Mouse (Mus musculus) C2C12 (cell line): Measurements from ENCODE around the gene Btbd1. TPM values are rescaled to one million over a fixed set of nuclear protein-coding genes. Genes with fewer than 3 reads are reported as not detected.

Source experiments
- H3K27me3 ChIP-seq: one replicate; pipeline ENCODE4 v1.6.1; 2011; ENCODE audit not compliant: control insufficient read depth, insufficient read depth, insufficient read length
- H3K36me3 ChIP-seq: one replicate; pipeline ENCODE4 v1.6.1; 2011; ENCODE audit not compliant: control insufficient read depth, insufficient read depth
- H3K4me3 ChIP-seq: one replicate; pipeline ENCODE4 v1.5.1; 2011; ENCODE audit warnings: mild to moderate bottlenecking, control low read depth; ENCODE audit not compliant: poor library complexity, insufficient read depth, severe bottlenecking
- H3K79me2 ChIP-seq: one replicate; pipeline ENCODE4 v1.6.1; 2011; ENCODE audit not compliant: control insufficient read depth, insufficient read depth
- H3K79me3 ChIP-seq: one replicate; pipeline ENCODE4 v1.6.1; 2011; ENCODE audit warnings: low read depth, control low read depth
- H3ac ChIP-seq: one replicate; pipeline ENCODE3; 2011; ENCODE audit warnings: low read depth; ENCODE audit not compliant: control insufficient read depth, insufficient read length
- CEBPB ChIP-seq: IDR thresholded peaks from one replicate; pipeline ENCODE4 v1.6.1; 2011; ENCODE audit warnings: low read depth, mild to moderate bottlenecking, control low read depth, moderate library complexity
- CTCF ChIP-seq: IDR thresholded peaks from one replicate; pipeline ENCODE4 v1.5.1; 2011; ENCODE audit not compliant: control insufficient read depth, insufficient read depth, insufficient read length
- FOSL1 ChIP-seq: IDR thresholded peaks from one replicate; pipeline ENCODE4 v1.8.0; 2011; ENCODE audit warnings: mild to moderate bottlenecking, low read length; ENCODE audit not compliant: poor library complexity, insufficient read depth, severe bottlenecking
- MAX ChIP-seq: IDR thresholded peaks from one replicate; pipeline ENCODE4 v1.6.1; 2011; ENCODE audit warnings: mild to moderate bottlenecking, control low read depth
- MYOD1 ChIP-seq: IDR thresholded peaks from one replicate; pipeline ENCODE4 v1.6.1; 2011; ENCODE audit warnings: low read depth; ENCODE audit not compliant: control insufficient read depth, insufficient read length
- MYOG ChIP-seq: IDR thresholded peaks from one replicate; pipeline ENCODE4 v1.6.1; 2011; ENCODE audit not compliant: control insufficient read depth, insufficient read length; ENCODE audit errors: extremely low read depth
- USF1 ChIP-seq: IDR thresholded peaks from one replicate; pipeline ENCODE4 v1.6.1; 2011; ENCODE audit warnings: low read depth, mild to moderate bottlenecking, control low read depth, moderate library complexity
- polyA plus RNA-seq: library from polyadenylated mRNA; unstranded; fragments of >200 nt; fragmentation: generic; extraction: Trizol; gene quantifications from one replicate; pipeline ENCODE4 v1.2.1, GENCODE M21; 2012; ENCODE audit warnings: missing spikeins

The Btbd1 gene
- polyA plus RNA-seq, 1 experiment = 35.6 TPM

DNA sequence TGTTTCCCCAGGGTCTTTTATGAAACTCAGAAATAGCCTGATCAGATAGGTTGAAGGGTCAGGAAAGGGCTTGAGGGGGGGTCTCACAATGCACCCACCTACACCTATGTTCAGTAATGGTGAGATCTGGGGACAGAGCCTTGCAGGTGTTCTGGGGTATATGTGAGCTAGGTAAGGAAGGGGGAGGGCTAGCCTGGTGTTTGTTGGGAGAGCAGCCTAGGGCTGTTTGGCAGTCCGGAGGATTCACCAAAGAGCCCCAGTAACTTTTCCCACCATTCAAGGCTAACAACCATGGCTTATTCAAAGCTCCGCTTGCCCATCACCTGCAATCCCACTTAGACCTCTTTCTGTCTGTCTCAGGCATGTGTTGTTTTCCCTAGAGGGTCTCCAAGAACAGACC is 32.2 kb upstream of the Btbd1 start:
- Histone ChIP-seq H3K4me3 (no peak overlapping the region), H3K79me2 (no peaks in the 10 kb centered on the region), H3K79me3 (no peaks in the 10 kb centered on the region), H3ac (no peak overlapping the region), H3K36me3 (no peaks in the 10 kb centered on the region), H3K27me3 (peaks cover 38% of the 10 kb centered on the region)
- TF ChIP-seq CTCF (no peak), MAX (no peak), FOSL1 (no peak), USF1 (no peak), MYOG (no peak), CEBPB (no peak), MYOD1 (no peak)

DNA sequence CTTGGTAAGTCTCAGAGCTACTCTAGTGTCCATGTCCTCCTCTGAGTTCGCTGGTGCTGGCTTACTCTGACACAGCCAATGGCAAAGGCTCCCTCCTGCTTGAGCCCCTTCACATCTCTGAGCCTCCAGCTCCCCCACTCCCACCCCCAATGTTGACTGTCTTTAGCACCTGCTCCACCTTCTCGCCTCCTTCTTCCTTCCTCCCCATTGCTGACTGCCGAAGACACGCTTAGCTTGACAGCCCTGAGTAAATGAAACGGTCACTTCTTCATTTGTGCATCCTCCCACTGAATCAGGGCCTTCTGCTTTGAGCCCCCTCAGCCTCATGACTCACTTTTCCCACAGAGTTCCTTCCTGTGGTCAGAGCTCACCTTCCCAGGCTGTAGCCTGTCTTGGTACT is 31.8 kb upstream of the Btbd1 start:
- no peaks in the 10 kb centered on the region for H3K79me2 ChIP-seq
- TF ChIP-seq MAX = no peak
- no peak for TF ChIP-seq CEBPB
- TF ChIP-seq MYOG = no peak
- TF ChIP-seq USF1 = no peak
- TF ChIP-seq MYOD1 = no peak
- no peak for TF ChIP-seq CTCF
- TF ChIP-seq FOSL1 = no peak
- H3K79me3 ChIP-seq = no peaks in the 10 kb centered on the region
- no peaks in the 10 kb centered on the region for H3K36me3 ChIP-seq
- H3K4me3 ChIP-seq = no peak overlapping the region
- peaks cover 42% of the 10 kb centered on the region for H3K27me3 ChIP-seq
- no peak overlapping the region for H3ac ChIP-seq

DNA sequence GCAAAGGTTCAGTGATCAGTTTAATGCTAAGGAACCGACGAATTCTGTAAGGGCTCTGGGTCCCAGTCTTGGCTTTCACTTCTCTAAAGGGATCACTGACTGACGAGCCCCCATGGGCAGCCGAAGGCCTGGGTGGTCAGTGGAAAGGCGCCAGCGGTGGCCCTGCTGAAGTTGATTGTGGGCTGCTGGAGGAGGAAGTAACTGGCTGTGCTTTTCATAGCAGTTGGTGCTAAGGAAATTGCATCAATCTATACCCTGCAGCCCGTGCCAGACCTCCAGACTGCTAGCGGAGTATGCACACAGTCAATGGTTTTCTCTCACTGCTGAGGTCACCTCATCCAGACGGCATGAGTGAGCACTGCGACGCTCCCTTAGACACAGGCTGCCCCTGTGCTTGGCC is 30.8 kb upstream of the Btbd1 start:
- Histone ChIP-seq H3K79me3 (no peaks in the 10 kb centered on the region), H3K36me3 (no peaks in the 10 kb centered on the region), H3K79me2 (no peaks in the 10 kb centered on the region), H3ac (no peak overlapping the region), H3K27me3 (peaks cover 43% of the 10 kb centered on the region), H3K4me3 (no peak overlapping the region)
- no peak for TF ChIP-seq CTCF

DNA sequence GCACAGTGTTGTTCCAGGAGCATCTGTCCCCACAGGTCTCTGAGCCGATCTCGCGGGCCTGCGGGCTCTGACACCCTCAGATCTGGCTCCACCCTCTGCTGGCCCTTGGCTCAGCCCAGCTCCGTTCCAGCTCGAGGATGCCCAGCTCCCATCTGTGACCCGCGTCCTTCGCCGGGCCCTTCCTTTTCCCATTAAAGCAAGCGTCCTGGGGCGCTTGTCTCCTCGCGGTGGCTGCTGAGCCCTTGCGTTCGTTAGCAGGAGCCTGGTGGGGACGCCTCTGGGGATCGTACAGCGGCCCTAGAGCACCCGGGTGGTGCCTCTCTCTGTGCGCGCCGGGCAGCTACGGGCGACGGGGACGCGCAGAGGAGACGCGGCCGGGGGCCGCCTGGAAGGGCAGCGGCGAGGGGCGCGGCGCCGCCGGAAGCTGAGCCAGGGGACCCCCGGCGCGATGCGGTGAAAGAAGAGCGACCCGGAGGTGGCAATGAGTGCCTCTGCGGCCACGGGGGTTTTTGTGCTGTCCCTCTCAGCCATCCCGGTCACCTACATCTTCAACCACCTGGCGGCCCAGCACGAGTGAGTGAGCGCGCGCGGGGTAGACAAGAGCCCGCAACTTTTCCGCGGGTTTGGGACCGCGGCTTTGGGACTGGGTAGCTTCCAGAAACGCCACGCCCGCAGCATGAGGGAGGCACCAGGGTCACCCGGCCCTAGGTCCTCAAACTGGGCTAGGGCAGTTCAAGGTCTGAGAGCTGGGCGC is 29.9 kb upstream of the Btbd1 start, which contains the start of gene Tm6sf1:
Gene Tm6sf1 (plus strand): TSS at position 34 of the 754 bp plus-strand sequence.
- Histone ChIP-seq H3K79me3 (no peaks in the 10 kb centered on the region), H3K36me3 (no peaks in the 10 kb centered on the region), H3ac (no peak within 1 kb of the TSS), H3K4me3 (no peak within 1 kb of the TSS), H3K79me2 (no peaks in the 10 kb centered on the region), H3K27me3 (peaks cover 43% of the 10 kb centered on the region)
- no peak for TF ChIP-seq CEBPB
- TF ChIP-seq USF1 = no peak
- no peak for TF ChIP-seq MYOG
- TF ChIP-seq MAX = no peak
- no peak for TF ChIP-seq FOSL1
- no peak for TF ChIP-seq MYOD1
- TF ChIP-seq CTCF = no peak

DNA sequence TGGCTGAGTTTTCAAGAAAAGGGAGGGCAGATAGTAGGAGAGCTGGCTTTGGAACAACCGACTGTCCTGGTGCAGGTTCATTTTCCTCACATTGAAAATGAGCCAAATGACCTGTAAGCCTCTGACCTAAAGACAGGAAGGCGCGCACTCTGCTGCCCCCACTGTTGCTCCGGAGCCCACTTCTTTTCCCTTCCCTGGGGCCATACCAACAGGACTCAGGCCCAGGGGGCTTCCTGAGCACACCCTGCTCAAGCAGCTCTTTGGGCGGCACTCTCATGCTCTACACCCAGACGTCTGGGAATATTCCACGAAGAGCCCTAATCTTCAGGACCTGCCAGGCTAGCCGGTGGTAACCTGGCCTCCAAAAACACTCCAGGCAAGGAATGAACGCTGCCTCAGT is 29.0 kb upstream of the Btbd1 start:
- no peak for TF ChIP-seq MYOD1
- no peak for TF ChIP-seq CEBPB
- TF ChIP-seq USF1 = no peak
- TF ChIP-seq MYOG = no peak
- no peak for TF ChIP-seq CTCF
- TF ChIP-seq MAX = no peak
- TF ChIP-seq FOSL1 = no peak
- Histone ChIP-seq H3K36me3 (no peaks in the 10 kb centered on the region), H3K4me3 (no peak overlapping the region), H3K79me2 (no peaks in the 10 kb centered on the region), H3ac (no peak overlapping the region), H3K27me3 (peaks cover 43% of the 10 kb centered on the region), H3K79me3 (no peaks in the 10 kb centered on the region)

DNA sequence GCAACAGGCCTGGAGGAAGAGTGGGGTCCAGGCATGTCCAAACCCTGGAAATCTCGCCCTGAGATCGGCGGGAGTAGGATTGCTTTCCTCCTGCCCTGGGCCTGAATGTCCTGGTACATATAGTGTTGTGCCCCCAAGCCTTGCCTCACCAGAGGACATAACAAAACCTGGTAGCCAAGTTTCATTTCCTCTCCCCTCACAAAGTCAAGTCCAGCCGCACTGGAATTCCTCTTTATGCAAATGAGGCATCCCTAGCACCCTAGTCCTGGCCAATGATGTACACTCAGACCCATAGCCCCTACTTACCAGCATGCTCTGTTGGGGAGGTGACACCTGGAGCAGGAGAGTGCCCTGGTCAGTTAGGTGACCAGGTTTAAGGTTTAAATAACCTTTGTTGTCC is 27.0 kb upstream of the Btbd1 start:
- Histone ChIP-seq H3K79me3 (no peaks in the 10 kb centered on the region), H3K27me3 (peaks cover 42% of the 10 kb centered on the region), H3ac (no peak overlapping the region), H3K4me3 (no peak overlapping the region), H3K36me3 (no peaks in the 10 kb centered on the region), H3K79me2 (no peaks in the 10 kb centered on the region)
- TF ChIP-seq CTCF (no peak), MYOG (no peak), FOSL1 (no peak), MYOD1 (no peak)
